Mouse (Mus musculus) myocyte (in vitro differentiated cells): ENCODE measurements around the gene Phex. TPM values are rescaled to one million over a fixed set of nuclear protein-coding genes. Genes with fewer than 3 reads are reported as not detected.

Source experiments
- H3K27me3 ChIP-seq: one replicate; pipeline ENCODE4 v1.6.1; 2011; ENCODE audit not compliant: control insufficient read depth, insufficient read depth, insufficient read length
- H3K36me3 ChIP-seq: one replicate; pipeline ENCODE4 v1.6.1; 2011; ENCODE audit not compliant: control insufficient read depth, insufficient read depth
- H3K4me2 ChIP-seq: one replicate; pipeline ENCODE4 v1.6.1; 2011; ENCODE audit warnings: low read depth, control low read depth
- H3K4me3 ChIP-seq: one replicate; pipeline ENCODE4 v1.5.1; 2011; ENCODE audit warnings: mild to moderate bottlenecking, control low read depth, moderate library complexity
- H3K79me2 ChIP-seq: one replicate; pipeline ENCODE4 v1.6.1; 2011; ENCODE audit not compliant: control insufficient read depth, insufficient read depth
- H3ac ChIP-seq: one replicate; pipeline ENCODE4 v1.6.1; 2011; ENCODE audit not compliant: control insufficient read depth, insufficient read length
- CEBPB ChIP-seq: IDR thresholded peaks from 2 replicates; pipeline ENCODE4 v1.6.1; 2011; ENCODE audit warnings: mild to moderate bottlenecking, moderate library complexity; ENCODE audit not compliant: poor library complexity, insufficient read depth, severe bottlenecking
- E2F4 ChIP-seq: IDR thresholded peaks from one replicate; pipeline ENCODE4 v1.6.1; 2011; ENCODE audit warnings: mild to moderate bottlenecking, control low read depth, moderate library complexity; ENCODE audit not compliant: insufficient read depth
- MAX ChIP-seq: IDR thresholded peaks from one replicate; pipeline ENCODE4 v1.6.1; 2011; ENCODE audit warnings: low read depth, mild to moderate bottlenecking, control low read depth
- MYOD1 ChIP-seq, 3 experiments: IDR thresholded peaks; one replicate each; pipeline ENCODE4 v1.6.1; 2011; ENCODE audit warnings: control low read depth in 2 of 3, low read depth in 2 of 3, mild to moderate bottlenecking in 2 of 3, moderate library complexity in 1 of 3; ENCODE audit not compliant: insufficient read length in 2 of 3, control insufficient read depth in 1 of 3
- MYOG ChIP-seq, 3 experiments: IDR thresholded peaks; one replicate each; pipeline ENCODE4 v1.6.1; 2011; ENCODE audit warnings: control low read depth in 2 of 3, low read depth in 2 of 3, mild to moderate bottlenecking in 2 of 3; ENCODE audit not compliant: insufficient read length in 2 of 3, control insufficient read depth in 1 of 3, insufficient read depth in 1 of 3
- POLR2A ChIP-seq: IDR thresholded peaks from one replicate; pipeline ENCODE4 v1.6.1; 2011; ENCODE audit warnings: low read depth, mild to moderate bottlenecking, control low read depth, moderate library complexity; ENCODE audit not compliant: insufficient read length
- POLR2AphosphoS2 ChIP-seq: IDR thresholded peaks from one replicate; pipeline ENCODE4 v1.6.1; 2011; ENCODE audit warnings: low read depth, control low read depth; ENCODE audit not compliant: insufficient read length
- REST ChIP-seq: IDR thresholded peaks from one replicate; pipeline ENCODE4 v1.6.1; 2011; ENCODE audit warnings: mild to moderate bottlenecking, control low read depth, moderate library complexity; ENCODE audit not compliant: insufficient read depth, insufficient read length
- SRF ChIP-seq: IDR thresholded peaks from one replicate; pipeline ENCODE4 v1.6.1; 2011; ENCODE audit warnings: low read depth; ENCODE audit not compliant: control insufficient read depth, insufficient read length
- TCF12 ChIP-seq: IDR thresholded peaks from one replicate; pipeline ENCODE4 v1.6.1; 2011; ENCODE audit warnings: mild to moderate bottlenecking, control low read depth; ENCODE audit not compliant: poor library complexity, insufficient read depth, severe bottlenecking
- TCF3 ChIP-seq: IDR thresholded peaks from one replicate; pipeline ENCODE4 v1.6.1; 2011; ENCODE audit warnings: low read depth, control low read depth; ENCODE audit not compliant: insufficient read length
- USF1 ChIP-seq: IDR thresholded peaks from one replicate; pipeline ENCODE4 v1.6.1; 2011; ENCODE audit warnings: low read depth, mild to moderate bottlenecking, control low read depth, moderate library complexity
- polyA plus RNA-seq: library from polyadenylated mRNA; unstranded; fragments of >200 nt; fragmentation: generic; extraction: Trizol; gene quantifications from one replicate; pipeline ENCODE4 v1.2.1, GENCODE M21; 2012; ENCODE audit warnings: missing spikeins

Phex gene
- polyA plus RNA-seq, 1 experiment, result 0.25 TPM

DNA sequence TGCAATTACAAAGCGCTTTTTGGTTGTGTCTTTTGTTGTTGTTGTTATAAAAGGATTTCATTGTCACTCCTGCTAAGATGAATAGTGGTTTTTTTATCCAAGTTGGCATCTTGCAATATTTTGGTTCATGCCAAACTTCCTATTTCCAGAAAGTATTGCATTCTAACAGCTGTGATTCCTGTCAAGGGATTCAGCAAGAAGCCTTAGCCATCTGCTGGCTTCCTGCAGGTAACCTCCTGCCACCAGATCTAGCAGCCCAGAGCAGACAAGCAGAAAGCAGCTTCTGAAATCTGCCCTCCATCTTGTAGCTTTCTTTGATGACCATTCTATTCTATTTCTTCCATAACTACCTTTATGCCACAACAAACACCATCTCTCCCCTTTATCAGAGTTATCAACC, 212.4 kb downstream of the Phex start:
- Histone ChIP-seq H3K79me2 (no peaks in the 10 kb centered on the region), H3K4me2 (no peak overlapping the region), H3ac (no peak overlapping the region), H3K4me3 (no peak overlapping the region), H3K27me3 (no peaks in the 10 kb centered on the region), H3K36me3 (no peaks in the 10 kb centered on the region)
- TF ChIP-seq SRF, result no peak
- TF ChIP-seq REST, result no peak
- no peak for TF ChIP-seq TCF12
- no peak for TF ChIP-seq MYOD1 (IDR thresholded peaks at IDR 0.05; ENCODE audit: control insufficient read depth in 1 of 3, insufficient read length in 2 of 3, low read depth in 2 of 3)
- TF ChIP-seq TCF3, result no peak
- no peak for TF ChIP-seq MYOG (IDR thresholded peaks at IDR 0.05; ENCODE audit: control insufficient read depth in 1 of 3, insufficient read depth in 1 of 3, insufficient read length in 2 of 3, low read depth in 2 of 3)
- TF ChIP-seq USF1, result no peak
- TF ChIP-seq POLR2A, result no peak

DNA sequence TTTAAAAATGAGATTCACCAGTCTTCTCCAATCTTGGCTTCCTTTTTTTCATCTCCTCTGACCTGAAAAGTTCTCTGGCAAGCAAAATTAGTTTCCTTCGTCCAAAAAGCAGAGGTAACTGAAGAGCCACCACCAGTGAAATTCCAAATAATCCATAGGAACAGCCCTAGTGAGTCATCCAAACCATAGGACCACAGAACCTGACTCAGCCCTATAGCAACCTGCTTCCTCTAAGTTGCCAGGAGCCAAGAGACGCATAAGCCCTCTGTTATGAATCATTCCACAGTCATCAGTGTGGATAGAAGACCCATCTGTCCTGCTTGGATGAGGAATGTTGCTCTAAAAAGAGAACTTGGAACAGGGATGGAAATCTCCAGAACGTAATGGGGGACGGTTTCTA, 230.9 kb downstream of the Phex start:
- no peaks in the 10 kb centered on the region for H3K36me3 ChIP-seq
- H3ac ChIP-seq, result no peak overlapping the region
- no peak overlapping the region for H3K4me3 ChIP-seq
- no peaks in the 10 kb centered on the region for H3K27me3 ChIP-seq
- no peaks in the 10 kb centered on the region for H3K79me2 ChIP-seq
- TF ChIP-seq SRF, result no peak
- no peak for TF ChIP-seq CEBPB
- no peak for TF ChIP-seq USF1
- no peak for TF ChIP-seq POLR2A
- no peak for TF ChIP-seq MYOD1 (IDR thresholded peaks at IDR 0.05; ENCODE audit: control insufficient read depth in 1 of 3, insufficient read length in 2 of 3, low read depth in 2 of 3)
- no peak for TF ChIP-seq E2F4
- no peak for TF ChIP-seq MYOG (IDR thresholded peaks at IDR 0.05; ENCODE audit: control insufficient read depth in 1 of 3, insufficient read depth in 1 of 3, insufficient read length in 2 of 3, low read depth in 2 of 3)
- no peak for TF ChIP-seq TCF3
- no peak for TF ChIP-seq REST
- no peak for TF ChIP-seq TCF12
- TF ChIP-seq POLR2AphosphoS2, result no peak
- TF ChIP-seq MAX, result no peak
- peak overlapping the region; percentile 20 for H3K4me2 ChIP-seq

DNA sequence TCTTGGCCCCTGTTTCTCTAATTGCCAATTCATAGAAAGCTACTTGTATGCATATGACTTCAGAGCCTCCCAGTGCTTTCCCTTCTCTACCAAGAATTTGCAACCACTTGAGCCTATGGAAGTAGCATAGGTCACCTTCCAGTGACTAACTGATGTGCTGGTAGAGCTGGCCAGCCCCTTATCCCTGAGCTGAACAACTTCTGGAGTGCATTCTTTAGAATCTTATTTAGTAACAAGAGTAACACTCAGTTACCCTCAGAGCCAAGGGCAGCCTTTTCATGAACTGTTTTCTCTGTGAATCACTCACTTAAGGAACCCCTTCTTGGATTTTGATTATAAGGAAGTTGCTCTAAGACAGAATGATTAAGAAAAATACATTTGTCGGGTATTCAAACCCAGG, 234.3 kb downstream of the Phex start:
- H3K4me2 ChIP-seq, result no peak overlapping the region
- TF ChIP-seq MYOD1 (IDR thresholded peaks at IDR 0.05; ENCODE audit: control insufficient read depth in 1 of 3, insufficient read length in 2 of 3, low read depth in 2 of 3), result no peak
- TF ChIP-seq POLR2A, result no peak
- no peak for TF ChIP-seq E2F4
- TF ChIP-seq POLR2AphosphoS2, result no peak
- TF ChIP-seq SRF, result no peak
- TF ChIP-seq MYOG (IDR thresholded peaks at IDR 0.05; ENCODE audit: control insufficient read depth in 1 of 3, insufficient read depth in 1 of 3, insufficient read length in 2 of 3, low read depth in 2 of 3), result no peak
- TF ChIP-seq CEBPB, result no peak
- TF ChIP-seq TCF12, result no peak
- TF ChIP-seq MAX, result no peak
- no peak for TF ChIP-seq USF1
- TF ChIP-seq TCF3, result no peak
- no peak for TF ChIP-seq REST
- no peaks in the 10 kb centered on the region for H3K79me2 ChIP-seq
- no peaks in the 10 kb centered on the region for H3K27me3 ChIP-seq
- H3ac ChIP-seq, result no peak overlapping the region
- H3K4me3 ChIP-seq, result no peak overlapping the region
- no peaks in the 10 kb centered on the region for H3K36me3 ChIP-seq

DNA sequence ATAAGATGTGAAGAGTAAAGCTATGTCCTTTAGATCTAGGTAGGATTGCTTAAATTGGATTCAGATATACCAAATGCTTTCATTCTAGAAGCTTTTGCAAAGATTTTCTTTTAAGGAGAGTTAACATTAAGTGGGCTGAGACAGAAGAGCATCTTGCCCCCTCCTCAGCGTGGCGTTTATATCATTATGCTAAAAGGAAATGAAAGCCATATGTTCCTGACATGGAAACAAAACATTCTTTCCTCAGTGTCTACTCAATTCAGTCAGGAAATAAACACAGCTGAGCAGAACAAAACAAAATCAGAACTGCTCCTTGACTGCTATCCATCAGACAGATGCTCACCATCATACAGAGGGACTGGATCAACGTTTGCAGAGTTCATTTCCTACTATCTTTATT, 251.0 kb downstream of the Phex start:
- no peak for TF ChIP-seq MAX
- no peak for TF ChIP-seq POLR2A
- Histone ChIP-seq H3ac (no peak overlapping the region), H3K27me3 (no peaks in the 10 kb centered on the region), H3K79me2 (no peaks in the 10 kb centered on the region), H3K4me2 (no peak overlapping the region), H3K36me3 (no peaks in the 10 kb centered on the region), H3K4me3 (no peak overlapping the region)

DNA sequence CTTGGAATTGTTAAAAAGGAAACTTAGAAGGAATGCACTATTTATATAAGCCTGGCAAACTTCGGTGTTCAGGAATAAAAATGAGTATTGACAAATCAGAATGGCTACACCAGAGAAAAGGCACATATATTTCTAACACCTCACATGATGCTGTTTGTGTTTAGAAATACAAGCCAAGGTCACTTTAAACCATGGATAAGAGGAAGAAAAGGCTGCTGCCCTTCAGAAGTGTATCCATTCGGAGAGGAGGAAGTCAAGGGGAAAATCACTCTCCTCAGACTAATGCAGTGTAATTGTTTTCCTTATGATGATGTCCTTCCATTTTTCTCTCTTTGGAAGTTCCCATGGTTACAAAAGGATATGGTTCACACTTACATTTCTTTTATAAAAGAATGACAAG, 251.7 kb downstream of the Phex start:
- Histone ChIP-seq H3K79me2 (no peaks in the 10 kb centered on the region), H3K36me3 (no peaks in the 10 kb centered on the region), H3K4me3 (no peak overlapping the region), H3K27me3 (no peaks in the 10 kb centered on the region), H3K4me2 (no peak overlapping the region), H3ac (no peak overlapping the region)
- TF ChIP-seq TCF12, result no peak
- TF ChIP-seq CEBPB, result no peak

DNA sequence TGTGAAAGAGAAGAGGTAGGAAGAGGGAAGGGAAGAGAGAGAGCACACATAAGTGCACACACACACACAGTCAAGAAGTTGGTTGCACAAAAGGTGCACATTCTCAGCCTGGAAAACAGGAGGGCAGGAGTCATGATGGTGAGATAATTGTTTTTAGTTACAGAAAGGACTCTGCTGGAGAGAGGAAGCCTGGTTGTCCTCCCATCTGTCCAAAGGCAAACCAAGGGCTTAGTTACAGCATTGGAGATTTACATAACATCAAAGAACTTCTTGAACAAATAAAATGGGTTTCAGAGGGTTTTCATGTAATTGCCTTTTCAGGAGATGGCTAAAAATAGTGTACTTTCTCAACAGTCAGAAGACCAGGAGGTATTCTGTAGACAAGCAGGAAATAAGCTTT, 270.4 kb downstream of the Phex start:
- no peaks in the 10 kb centered on the region for H3K79me2 ChIP-seq
- no peaks in the 10 kb centered on the region for H3K27me3 ChIP-seq
- H3ac ChIP-seq, result no peak overlapping the region
- no peak for TF ChIP-seq POLR2AphosphoS2
- no peak for TF ChIP-seq E2F4
- no peak for TF ChIP-seq TCF3
- no peak for TF ChIP-seq MYOG (IDR thresholded peaks at IDR 0.05; ENCODE audit: control insufficient read depth in 1 of 3, insufficient read depth in 1 of 3, insufficient read length in 2 of 3, low read depth in 2 of 3)
- H3K4me2 ChIP-seq, result no peak overlapping the region
- no peaks in the 10 kb centered on the region for H3K36me3 ChIP-seq
- H3K4me3 ChIP-seq, result no peak overlapping the region
